Mouse (Mus musculus): ENCODE data around the gene Gpr108. TPM values are rescaled to one million over a fixed set of nuclear protein-coding genes. Genes with fewer than 3 reads are reported as not detected.

The Gpr108 gene
- polyA plus RNA-seq, 1 experiment from 2014 or later: 39.0 TPM

DNA sequence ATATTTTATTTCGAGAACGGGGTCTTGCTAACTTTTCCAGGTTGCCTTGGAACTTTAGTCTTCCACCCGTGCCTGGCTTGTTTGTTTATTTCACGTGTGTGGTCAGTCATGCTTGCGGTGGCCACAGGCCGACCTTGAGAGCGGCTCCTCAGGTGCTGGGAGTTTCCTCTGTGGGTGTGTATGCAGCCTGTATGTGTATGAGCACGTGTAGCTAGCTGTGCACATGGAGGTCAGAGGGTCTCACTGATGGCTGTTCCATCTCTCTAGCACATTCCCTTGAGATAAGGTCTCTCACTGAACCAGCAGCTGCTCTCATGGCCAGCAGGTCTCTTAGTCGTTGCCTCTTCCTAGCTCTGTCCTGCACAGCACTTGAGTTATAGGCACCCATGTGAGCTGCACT, 12.1 kb upstream of the Gpr108 start:
- Histone ChIP-seq H3K27me3 (ENCODE audit: insufficient read depth, low read length) (no peaks in the 10 kb centered on the region), H3K4me1 (ENCODE audit: insufficient read depth, low read length) (peaks cover 5% of the 10 kb centered on the region), H3K9ac (replicated peaks; ENCODE audit: low read length) (no peak overlapping the region), H3K9me3 (ENCODE audit: low read length) (no peaks in the 10 kb centered on the region), H3K4me3 (ENCODE audit: low read length) (no peak overlapping the region), H3K27ac (ENCODE audit: low read length) (no peak overlapping the region), H3K36me3 (ENCODE audit: insufficient read depth, low read length) (peaks cover 59% of the 10 kb centered on the region), H3K4me2 (replicated peaks; ENCODE audit: low read depth, low read length) (no peak overlapping the region)
- 79% methylated on average over 9 of the region's 9 CpGs for WGBS
- ATAC-seq (ENCODE audit: low FRiP score, low TSS enrichment): no peak

GRCm38 (mm10) chr17:57259742-57260141, 11.5 kb upstream of the Gpr108 start:
- Histone ChIP-seq H3K27me3 (ENCODE audit: insufficient read depth, low read length) (no peaks in the 10 kb centered on the region), H3K4me1 (ENCODE audit: insufficient read depth, low read length) (no peaks in the 10 kb centered on the region), H3K9me3 (ENCODE audit: low read length) (no peaks in the 10 kb centered on the region), H3K27ac (ENCODE audit: low read length) (no peak overlapping the region), H3K36me3 (ENCODE audit: insufficient read depth, low read length) (peaks cover 65% of the 10 kb centered on the region), H3K4me3 (ENCODE audit: low read length) (no peak overlapping the region), H3K4me2 (replicated peaks; ENCODE audit: low read depth, low read length) (no peak overlapping the region), H3K9ac (replicated peaks; ENCODE audit: low read length) (no peak overlapping the region)
- ATAC-seq (ENCODE audit: low FRiP score, low TSS enrichment): no peak
- WGBS: 93% methylated on average over 8 of the region's 8 CpGs

GRCm38 (mm10) chr17:57258191-57258590, 9.9 kb upstream of the Gpr108 start:
- Histone ChIP-seq H3K36me3 (ENCODE audit: insufficient read depth, low read length) (peaks cover 76% of the 10 kb centered on the region), H3K27ac (ENCODE audit: low read length) (no peak overlapping the region), H3K4me3 (ENCODE audit: low read length) (no peak overlapping the region), H3K4me2 (replicated peaks; ENCODE audit: low read depth, low read length) (no peak overlapping the region), H3K27me3 (ENCODE audit: insufficient read depth, low read length) (no peaks in the 10 kb centered on the region), H3K9ac (replicated peaks; ENCODE audit: low read length) (no peak overlapping the region), H3K4me1 (ENCODE audit: insufficient read depth, low read length) (no peaks in the 10 kb centered on the region), H3K9me3 (ENCODE audit: low read length) (no peaks in the 10 kb centered on the region)
- ATAC-seq (ENCODE audit: low FRiP score, low TSS enrichment): no peak
- 96% methylated on average over 3 of the region's 3 CpGs for WGBS

- Histone ChIP-seq H3K4me1 (ENCODE audit: insufficient read depth, low read length) (no peaks in the 10 kb centered on the region), H3K27me3 (ENCODE audit: insufficient read depth, low read length) (no peaks in the 10 kb centered on the region), H3K4me3 (ENCODE audit: low read length) (no peak overlapping the region), H3K36me3 (ENCODE audit: insufficient read depth, low read length) (peaks cover 67% of the 10 kb centered on the region), H3K9ac (replicated peaks; ENCODE audit: low read length) (no peak overlapping the region), H3K4me2 (replicated peaks; ENCODE audit: low read depth, low read length) (no peak overlapping the region), H3K9me3 (ENCODE audit: low read length) (no peaks in the 10 kb centered on the region), H3K27ac (ENCODE audit: low read length) (no peak overlapping the region)
- 94% methylated on average over 22 of the region's 22 CpGs for WGBS
- ATAC-seq (ENCODE audit: low FRiP score, low TSS enrichment): no peak
These were observed 8.8 kb upstream of the Gpr108 start for GRCm38 (mm10) chr17:57256921-57257485.

DNA sequence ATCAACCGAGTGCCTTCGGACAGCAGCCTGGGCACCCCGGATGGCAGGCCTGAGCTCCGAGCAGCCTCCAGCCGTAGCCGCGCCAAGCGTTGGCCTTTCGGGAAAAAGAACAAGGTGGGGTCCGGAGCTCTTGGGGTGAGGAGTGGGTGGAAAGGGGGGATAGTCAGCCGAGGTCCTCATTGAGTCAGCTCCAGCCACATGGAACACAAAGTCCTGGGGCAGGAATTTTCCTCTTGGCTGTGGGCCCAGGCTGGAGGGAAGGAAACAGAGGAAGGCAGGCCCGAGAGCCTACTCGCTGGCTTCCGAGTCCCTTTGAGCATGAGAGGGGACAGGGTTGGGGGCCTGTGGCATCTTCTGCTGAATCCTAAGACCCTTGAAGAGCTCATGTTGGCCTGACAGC, 7.1 kb upstream of the Gpr108 start:
- H3K4me2 ChIP-seq (replicated peaks; ENCODE audit: low read depth, low read length): no peak overlapping the region
- H3K27me3 ChIP-seq (ENCODE audit: insufficient read depth, low read length): no peaks in the 10 kb centered on the region
- H3K9me3 ChIP-seq (ENCODE audit: low read length): no peaks in the 10 kb centered on the region
- no peak for ATAC-seq (ENCODE audit: low FRiP score, low TSS enrichment)
- H3K27ac ChIP-seq (ENCODE audit: low read length): no peak overlapping the region
- H3K4me1 ChIP-seq (ENCODE audit: insufficient read depth, low read length): 0 out of 2 replicates have a peak, but pooled peaks cover 3% of the 10 kb centered on the region
- peaks cover 53% of the 10 kb centered on the region for H3K36me3 ChIP-seq (ENCODE audit: insufficient read depth, low read length)
- 88% methylated on average over 14 of the region's 14 CpGs for WGBS
- H3K4me3 ChIP-seq (ENCODE audit: low read length): no peak overlapping the region
- no peak overlapping the region for H3K9ac ChIP-seq (replicated peaks; ENCODE audit: low read length)

DNA sequence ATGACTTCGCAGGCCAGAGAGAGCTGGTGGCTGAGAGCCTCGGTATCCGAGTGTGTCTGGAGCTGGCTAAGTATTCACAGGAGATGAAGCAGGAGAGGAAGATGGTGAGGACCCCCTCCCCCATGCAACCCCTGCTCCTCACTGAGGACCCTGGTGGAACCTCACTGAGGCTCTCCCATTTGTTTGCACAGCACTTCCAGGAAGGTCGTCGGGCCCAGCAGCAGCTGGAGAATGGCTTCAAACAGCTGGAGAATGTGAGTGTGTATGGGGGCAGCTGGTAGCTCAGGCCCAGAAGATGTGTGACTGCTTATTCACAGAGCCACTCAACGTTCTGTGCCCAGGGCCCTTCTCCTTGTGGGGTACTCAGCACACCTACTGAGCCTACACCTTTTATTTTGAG, 5.1 kb upstream of the Gpr108 start:
- no peak for ATAC-seq (ENCODE audit: low FRiP score, low TSS enrichment)
- H3K27me3 ChIP-seq (ENCODE audit: insufficient read depth, low read length): no peaks in the 10 kb centered on the region
- H3K27ac ChIP-seq (ENCODE audit: low read length): no peak overlapping the region
- H3K4me3 ChIP-seq (ENCODE audit: low read length): no peak overlapping the region
- 69% methylated on average over 6 of the region's 6 CpGs for WGBS
- no peaks in the 10 kb centered on the region for H3K9me3 ChIP-seq (ENCODE audit: low read length)
- H3K4me1 ChIP-seq (ENCODE audit: insufficient read depth, low read length): peaks cover 8% of the 10 kb centered on the region
- H3K9ac ChIP-seq (replicated peaks; ENCODE audit: low read length): no peak overlapping the region
- H3K4me2 ChIP-seq (replicated peaks; ENCODE audit: low read depth, low read length): no peak overlapping the region
- H3K36me3 ChIP-seq (ENCODE audit: insufficient read depth, low read length): peaks cover 42% of the 10 kb centered on the region

DNA sequence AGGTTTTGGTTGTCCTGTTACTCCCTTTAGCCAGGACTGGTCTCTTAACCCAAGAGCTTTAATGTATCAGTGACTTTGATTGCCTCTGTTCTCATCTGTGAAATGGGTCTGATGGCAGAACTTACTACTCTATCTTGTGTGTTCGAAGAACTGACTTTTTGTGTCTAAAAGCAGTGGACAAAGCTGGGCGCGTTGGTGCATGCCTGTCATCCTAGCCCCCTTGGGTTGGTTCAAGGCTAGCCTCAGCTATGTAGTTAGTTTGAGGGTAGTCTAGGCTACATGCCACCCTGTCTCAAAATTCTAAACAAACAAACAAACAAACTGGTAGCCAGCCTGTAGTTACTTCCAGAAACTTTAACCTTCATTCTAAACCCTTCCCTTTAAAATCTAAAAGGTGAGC, 3.2 kb upstream of the Gpr108 start:
- H3K4me3 ChIP-seq (ENCODE audit: low read length): no peak overlapping the region

DNA sequence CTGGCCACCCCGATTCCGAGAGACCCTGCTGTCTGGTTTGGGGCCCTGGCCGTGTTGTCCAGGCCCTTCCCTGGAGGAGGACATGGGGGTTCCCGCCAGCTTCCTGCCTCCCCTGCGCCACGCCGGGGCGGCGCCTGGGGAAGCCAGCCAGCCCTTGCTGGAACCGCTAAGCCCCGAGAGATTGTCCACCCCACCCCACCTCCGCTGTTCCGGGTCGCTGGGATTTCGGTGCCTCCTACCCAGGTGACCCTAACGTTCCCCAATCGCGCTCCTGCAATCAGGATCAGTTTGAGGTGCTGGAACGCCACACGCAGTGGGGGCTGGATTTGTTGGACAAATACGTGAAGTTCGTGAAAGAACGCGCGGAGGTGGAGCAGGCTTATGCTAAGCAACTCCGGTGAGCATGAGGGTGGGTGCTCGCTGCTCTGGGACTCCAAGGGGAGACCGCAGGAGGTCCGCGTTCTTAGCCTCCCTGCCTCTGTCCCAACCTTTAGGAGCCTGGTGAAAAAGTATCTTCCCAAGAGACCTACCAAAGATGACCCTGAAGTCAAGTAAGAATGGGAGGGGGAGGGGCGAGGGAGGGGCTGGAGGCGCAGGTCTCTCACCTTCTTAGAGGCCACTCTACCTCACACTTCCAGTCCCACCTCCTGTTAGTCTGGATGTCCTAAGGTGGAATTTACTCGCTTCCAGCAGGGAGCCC, 2.4 kb upstream of the Gpr108 start:
- Histone ChIP-seq H3K4me2 (replicated peaks; ENCODE audit: low read depth, low read length) (peak overlapping the region; percentile 95), H3K4me1 (ENCODE audit: insufficient read depth, low read length) (peaks cover 18% of the 10 kb centered on the region), H3K27me3 (ENCODE audit: insufficient read depth, low read length) (no peaks in the 10 kb centered on the region), H3K36me3 (ENCODE audit: insufficient read depth, low read length) (peaks cover 26% of the 10 kb centered on the region), H3K27ac (ENCODE audit: low read length) (peak overlapping the region; percentile 75), H3K4me3 (ENCODE audit: low read length) (peak overlapping the region; percentile 87), H3K9ac (replicated peaks; ENCODE audit: low read length) (peak overlapping the region; percentile 81), H3K9me3 (ENCODE audit: low read length) (no peaks in the 10 kb centered on the region)
- WGBS: 2% methylated on average over 33 of the region's 33 CpGs
- ATAC-seq (ENCODE audit: low FRiP score, low TSS enrichment): no peak

More for the DNA sequence above, 3.2 kb upstream of the Gpr108 start:
- Histone ChIP-seq H3K4me1 (ENCODE audit: insufficient read depth, low read length) (peaks cover 12% of the 10 kb centered on the region), H3K4me2 (replicated peaks; ENCODE audit: low read depth, low read length) (no peak overlapping the region), H3K27me3 (ENCODE audit: insufficient read depth, low read length) (no peaks in the 10 kb centered on the region), H3K9me3 (ENCODE audit: low read length) (no peaks in the 10 kb centered on the region), H3K9ac (replicated peaks; ENCODE audit: low read length) (no peak overlapping the region), H3K36me3 (ENCODE audit: insufficient read depth, low read length) (peaks cover 26% of the 10 kb centered on the region), H3K27ac (ENCODE audit: low read length) (no peak overlapping the region)
- no peak for ATAC-seq (ENCODE audit: low FRiP score, low TSS enrichment)
- 96% methylated on average over 3 of the region's 3 CpGs for WGBS

DNA sequence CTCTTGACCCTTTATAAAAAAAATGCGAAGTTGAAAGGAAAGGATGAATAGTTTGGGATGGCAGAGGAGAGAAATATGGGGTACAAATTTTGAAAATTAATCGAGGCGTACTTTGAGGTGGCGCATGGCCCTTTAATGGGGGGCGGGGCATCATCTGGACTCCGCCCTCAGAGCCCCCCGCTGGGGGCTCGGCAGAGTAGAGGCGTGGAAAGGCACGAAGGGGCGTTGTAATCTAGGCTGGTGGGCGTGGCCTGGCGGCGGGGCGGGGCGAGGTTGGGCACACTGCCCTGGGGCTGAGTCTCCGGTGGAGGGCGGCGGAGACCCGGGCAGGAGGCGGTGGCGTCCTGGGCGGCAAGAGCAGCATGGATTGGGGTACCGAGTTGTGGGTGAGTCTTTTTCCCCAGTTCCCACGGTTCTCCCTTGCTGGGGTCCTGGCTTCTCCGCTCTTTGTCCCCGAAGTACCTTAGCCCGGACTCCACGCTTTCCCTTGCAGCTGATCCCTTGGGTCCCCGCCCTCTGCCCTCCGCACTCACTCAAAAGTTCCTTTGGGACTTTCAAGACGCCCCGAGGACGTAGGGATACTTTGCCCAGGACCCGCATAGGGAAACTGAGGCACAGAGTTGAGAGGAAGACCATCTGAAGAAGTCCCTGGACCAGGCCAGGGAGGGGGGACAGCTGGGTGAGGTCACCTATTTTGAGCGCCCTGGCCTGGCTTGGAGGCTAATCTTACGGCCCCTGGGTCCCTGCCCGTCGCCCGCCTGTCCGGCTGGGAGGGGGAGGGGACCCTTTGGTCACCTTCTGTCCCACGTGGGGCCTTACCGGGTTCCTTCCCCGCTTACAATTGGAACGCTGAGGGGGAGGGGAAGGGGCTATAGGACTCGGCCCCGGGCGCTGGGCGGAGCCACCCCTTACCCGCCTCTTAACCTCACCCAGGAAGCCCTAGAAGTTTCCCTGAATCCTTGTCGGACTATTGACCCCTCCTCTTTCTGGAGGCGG, 1.2 kb upstream of the Gpr108 start, which contains the start of gene Trip10:
TSS of gene Trip10 (plus strand) at position 270 of the 996 bp plus-strand sequence.
- Histone ChIP-seq H3K27ac (ENCODE audit: low read length) (peak within 1 kb of the TSS; percentile 88), H3K36me3 (ENCODE audit: insufficient read depth, low read length) (peaks cover 15% of the 10 kb centered on the region), H3K27me3 (ENCODE audit: insufficient read depth, low read length) (no peaks in the 10 kb centered on the region), H3K4me1 (ENCODE audit: insufficient read depth, low read length) (peaks cover 18% of the 10 kb centered on the region), H3K9me3 (ENCODE audit: low read length) (no peaks in the 10 kb centered on the region), H3K9ac (replicated peaks; ENCODE audit: low read length) (peak within 1 kb of the TSS; percentile 81), H3K4me2 (replicated peaks; ENCODE audit: low read depth, low read length) (peak within 1 kb of the TSS; percentile 95), H3K4me3 (ENCODE audit: low read length) (peak within 1 kb of the TSS; percentile 87)
- under 1% methylated on average over 51 of the region's 52 CpGs for WGBS
- ATAC-seq (ENCODE audit: low FRiP score, low TSS enrichment): peak; percentile 43

Data from kidney, embryonic 16.5 days (tissue).